Mouse (Mus musculus): ENCODE measurements around the gene Ppp1r12c.
"Not testable (repeated sequence)": the region's sequence is repeated elsewhere in the genome, so short reads cannot be mapped to it uniquely, and the experiment has no call there.

The Ppp1r12c gene

GRCm38 (mm10) chr7:4501558-4502397 is at the start of gene Ppp1r12c:
Gene Ppp1r12c, minus strand, starts transcription at chr7:4501680.
- peak; percentile 96 to 97 for DNase-seq (ENCODE audit: low spot score in 2 of 2)

- DNase-seq (ENCODE audit: low spot score in 2 of 2) = peak; percentile 88 to 92
Measured at GRCm38 (mm10) chr7:4547221-4547641, 45.8 kb upstream of the Ppp1r12c start, which contains the start of gene Syt5. Gene Syt5, minus strand, starts transcription at chr7:4547541.

GRCm38 (mm10) chr7:4546591-4547131 is 45.2 kb upstream of the Ppp1r12c start:
- DNase-seq (ENCODE audit: low spot score in 2 of 2) = peak; percentile 97 to 99

GRCm38 (mm10) chr7:4546050-4546449 is 44.6 kb upstream of the Ppp1r12c start:
- DNase-seq (ENCODE audit: low spot score in 2 of 2) = peak; percentile 46 to 49

GRCm38 (mm10) chr7:4542013-4542412 is 40.5 kb upstream of the Ppp1r12c start:
- DNase-seq (ENCODE audit: low spot score in 2 of 2) = no peak

GRCm38 (mm10) chr7:4541344-4541743 is 39.9 kb upstream of the Ppp1r12c start:
- no peak for DNase-seq (ENCODE audit: low spot score in 2 of 2)

GRCm38 (mm10) chr7:4539019-4539418 is 37.5 kb upstream of the Ppp1r12c start:
- no peak for DNase-seq (ENCODE audit: low spot score in 2 of 2)

- no peak for DNase-seq (ENCODE audit: low spot score in 2 of 2)
Measured at GRCm38 (mm10) chr7:4537181-4537580, 35.7 kb upstream of the Ppp1r12c start.

- no peak for DNase-seq (ENCODE audit: low spot score in 2 of 2)
Measured at GRCm38 (mm10) chr7:4536369-4536768, 34.9 kb upstream of the Ppp1r12c start.

- DNase-seq (ENCODE audit: low spot score in 2 of 2) = peak; percentile 50 to 71
Measured at GRCm38 (mm10) chr7:4532005-4532729, 30.7 kb upstream of the Ppp1r12c start, which contains the start of gene Dnaaf3. Gene Dnaaf3, minus strand, starts transcription at chr7:4532453.

- DNase-seq (ENCODE audit: low spot score in 2 of 2) = not testable (repeated sequence)
Measured at GRCm38 (mm10) chr7:4530166-4530565, 28.7 kb upstream of the Ppp1r12c start.

GRCm38 (mm10) chr7:4527302-4527689 is 25.8 kb upstream of the Ppp1r12c start:
- no peak for DNase-seq (ENCODE audit: low spot score in 2 of 2)

GRCm38 (mm10) chr7:4526341-4527301 is 25.1 kb upstream of the Ppp1r12c start:
- DNase-seq (ENCODE audit: low spot score in 2 of 2) = peak; percentile 85 to 88

GRCm38 (mm10) chr7:4524212-4524922 is 22.9 kb upstream of the Ppp1r12c start, which contains the start of gene Tnni3:
Gene Tnni3, minus strand, starts transcription at chr7:4524229.
- DNase-seq (ENCODE audit: low spot score in 2 of 2) = not testable (repeated sequence)

- no peak for DNase-seq (ENCODE audit: low spot score in 2 of 2)
Measured at GRCm38 (mm10) chr7:4523205-4524130, 22.0 kb upstream of the Ppp1r12c start.

GRCm38 (mm10) chr7:4522292-4522691 is 20.8 kb upstream of the Ppp1r12c start:
- DNase-seq (ENCODE audit: low spot score in 2 of 2) = no peak

GRCm38 (mm10) chr7:4521231-4522003 is 19.9 kb upstream of the Ppp1r12c start:
- no peak for DNase-seq (ENCODE audit: low spot score in 2 of 2)

GRCm38 (mm10) chr7:4518487-4518886 is 17.0 kb upstream of the Ppp1r12c start:
- DNase-seq (ENCODE audit: low spot score in 2 of 2) = no peak
